Mouse (Mus musculus): ENCODE results near the gene Lrrc20.
"Not testable (repeated sequence)": the region's sequence is repeated elsewhere in the genome, so short reads cannot be mapped to it uniquely, and the experiment has no call there.

Lrrc20 gene

GRCm38 (mm10) chr10:61576120-61576767 is 100.6 kb downstream of the Lrrc20 start:
- DNase-seq (ENCODE audit: low spot score in 2 of 2) = no peak

DNA sequence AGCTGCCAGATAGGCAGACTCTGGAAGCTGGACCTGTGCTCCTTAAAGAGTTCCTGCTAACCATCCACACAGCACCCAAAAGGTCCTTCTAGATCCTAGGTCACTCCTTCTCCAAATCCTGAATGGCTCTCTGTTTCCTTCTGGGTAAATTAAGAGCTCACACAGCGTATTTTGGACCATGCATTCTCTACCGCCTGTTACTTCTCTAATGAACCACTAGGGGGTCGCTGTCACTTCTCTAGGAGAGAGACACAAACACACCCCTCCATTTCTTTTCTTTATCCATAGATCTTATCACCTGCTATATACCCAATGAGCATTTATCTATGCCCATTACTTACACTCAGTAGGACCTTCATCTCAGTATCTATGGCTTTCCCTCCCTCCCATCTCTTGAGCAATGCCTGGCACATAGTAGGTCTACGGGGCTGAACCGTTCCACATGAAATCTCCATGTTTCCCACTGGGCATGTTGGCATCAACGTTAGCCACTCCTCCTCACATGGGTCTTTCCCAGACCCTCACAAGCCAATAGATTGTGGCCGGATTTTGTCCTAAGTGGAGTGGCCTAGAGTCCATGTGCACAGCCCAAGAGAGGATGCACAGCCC is 111.7 kb downstream of the Lrrc20 start:
- DNase-seq (ENCODE audit: low spot score in 2 of 2) = no peak

- peak in 1 of 2 experiments; percentile 36 for DNase-seq (ENCODE audit: low spot score in 2 of 2)
These were observed 122.4 kb downstream of the Lrrc20 start for GRCm38 (mm10) chr10:61597991-61598390.

GRCm38 (mm10) chr10:61599556-61600114 is 124.0 kb downstream of the Lrrc20 start:
- DNase-seq (ENCODE audit: low spot score in 2 of 2) = no peak

GRCm38 (mm10) chr10:61602283-61603033 is 126.9 kb downstream of the Lrrc20 start:
- peak in 1 of 2 experiments; percentile 39 for DNase-seq (ENCODE audit: low spot score in 2 of 2)

GRCm38 (mm10) chr10:61604376-61605065 is 128.9 kb downstream of the Lrrc20 start:
- DNase-seq (ENCODE audit: low spot score in 2 of 2) = no peak

DNA sequence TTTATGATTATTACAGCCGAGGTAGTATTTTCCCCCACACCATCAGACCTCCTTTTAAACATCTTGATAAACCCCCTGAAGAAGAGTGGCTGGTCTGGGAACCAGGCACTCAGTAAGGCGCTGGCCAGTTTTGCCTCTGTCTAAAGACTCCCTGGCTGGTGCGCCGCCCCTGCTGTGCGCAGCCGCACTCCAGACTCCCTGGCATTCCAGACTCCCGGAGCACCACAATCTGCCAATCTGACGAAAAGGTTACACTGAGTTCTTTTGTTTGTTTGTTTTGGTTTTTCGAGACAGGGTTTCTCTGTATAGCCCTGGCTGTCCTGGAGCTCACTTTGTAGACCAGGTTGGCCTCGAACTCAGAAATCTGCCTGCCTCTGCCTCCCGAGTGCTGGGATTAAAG is 129.8 kb downstream of the Lrrc20 start:
- not testable (repeated sequence) for DNase-seq (ENCODE audit: low spot score in 2 of 2)

DNA sequence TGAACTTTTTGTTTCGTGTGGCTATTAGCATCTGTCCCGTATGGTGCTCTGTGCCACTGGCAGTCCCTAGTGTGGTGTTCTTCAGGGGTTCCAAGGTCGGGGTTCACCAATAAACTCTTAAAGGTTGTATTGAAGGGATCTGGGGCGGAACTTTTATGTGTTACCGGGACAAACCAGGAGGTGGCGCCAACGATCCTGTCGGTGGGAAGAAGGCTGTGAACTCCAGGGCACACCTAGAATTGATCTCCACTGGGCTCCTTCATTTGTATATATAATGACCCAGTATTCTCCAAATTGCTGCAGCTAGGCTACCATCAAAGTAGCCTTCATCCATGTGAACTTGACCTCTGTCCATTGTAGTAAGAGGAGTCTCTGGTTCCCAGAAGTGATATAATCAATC is 130.2 kb downstream of the Lrrc20 start:
- peak in 1 of 2 experiments; percentile 46 for DNase-seq (ENCODE audit: low spot score in 2 of 2)

DNA sequence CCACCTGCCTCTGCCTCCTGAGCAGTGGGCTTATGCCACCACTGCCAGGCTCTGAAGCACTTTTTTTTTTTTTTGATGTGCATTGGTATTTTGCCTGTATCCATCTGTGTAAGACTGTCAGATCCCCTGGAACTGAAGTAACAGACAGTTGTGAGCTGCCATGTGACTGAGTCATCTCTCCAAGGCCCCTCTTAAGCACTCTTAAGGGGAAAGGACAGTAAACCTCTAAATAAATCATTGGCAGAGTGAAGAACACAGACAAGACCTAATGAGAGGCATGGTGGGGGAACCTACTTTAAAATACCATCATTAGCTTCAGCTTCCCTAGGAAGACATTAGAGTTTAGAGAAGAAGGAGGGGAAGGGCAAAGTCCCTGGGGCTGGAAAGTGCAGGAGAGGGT is 132.6 kb downstream of the Lrrc20 start:
- DNase-seq (ENCODE audit: low spot score in 2 of 2) = no peak

GRCm38 (mm10) chr10:61610650-61611235 is 135.1 kb downstream of the Lrrc20 start:
- no peak for DNase-seq (ENCODE audit: low spot score in 2 of 2)

- DNase-seq (ENCODE audit: low spot score in 2 of 2) = no peak
These were observed 138.7 kb downstream of the Lrrc20 start for GRCm38 (mm10) chr10:61614311-61614710.

- DNase-seq (ENCODE audit: low spot score in 2 of 2) = no peak
These were observed 142.9 kb downstream of the Lrrc20 start for GRCm38 (mm10) chr10:61618528-61618927.

DNA sequence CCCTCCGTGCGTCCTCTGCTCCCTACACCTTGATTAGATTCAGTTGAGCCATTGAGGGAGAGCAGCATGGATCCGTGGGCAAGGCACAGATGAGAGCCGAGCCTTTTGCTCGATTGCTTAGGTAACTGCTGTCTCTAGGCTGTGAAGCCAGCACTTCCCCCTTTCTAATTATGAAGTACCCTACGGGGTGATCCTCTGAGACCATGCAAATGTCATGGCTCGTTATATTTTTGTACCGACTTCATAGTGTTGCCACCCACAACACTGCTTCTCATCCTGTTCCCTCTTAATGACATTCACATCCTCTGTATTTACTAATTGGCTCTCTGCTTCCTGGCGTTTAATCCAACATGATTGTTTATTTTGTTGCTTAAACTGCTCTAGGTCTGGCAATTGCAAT is 146.1 kb downstream of the Lrrc20 start:
- no peak for DNase-seq (ENCODE audit: low spot score in 2 of 2)

- DNase-seq (ENCODE audit: low spot score in 2 of 2) = not testable (repeated sequence)
These were observed 148.3 kb downstream of the Lrrc20 start for GRCm38 (mm10) chr10:61623874-61624273.

DNA sequence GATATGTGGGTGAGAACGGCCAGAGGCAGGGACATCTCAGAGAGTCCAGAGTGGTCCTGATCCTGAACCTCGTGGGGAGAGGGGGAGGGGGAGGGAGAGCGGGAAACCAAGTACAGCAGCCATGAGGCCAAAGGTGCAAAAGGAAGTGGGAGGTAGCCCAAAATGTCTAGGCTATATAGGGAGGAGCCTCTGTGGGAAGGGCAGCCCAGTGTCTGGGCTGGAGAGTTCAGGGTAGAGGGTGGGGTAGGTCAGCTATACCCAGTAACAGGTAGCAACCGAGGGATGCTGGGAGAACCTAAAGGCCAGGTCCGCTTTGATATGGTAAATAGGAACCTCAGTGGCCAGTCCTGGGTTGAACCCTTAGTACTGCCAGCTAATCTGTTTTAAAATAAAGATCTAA is 149.2 kb downstream of the Lrrc20 start:
- no peak for DNase-seq (ENCODE audit: low spot score in 2 of 2)

DNA sequence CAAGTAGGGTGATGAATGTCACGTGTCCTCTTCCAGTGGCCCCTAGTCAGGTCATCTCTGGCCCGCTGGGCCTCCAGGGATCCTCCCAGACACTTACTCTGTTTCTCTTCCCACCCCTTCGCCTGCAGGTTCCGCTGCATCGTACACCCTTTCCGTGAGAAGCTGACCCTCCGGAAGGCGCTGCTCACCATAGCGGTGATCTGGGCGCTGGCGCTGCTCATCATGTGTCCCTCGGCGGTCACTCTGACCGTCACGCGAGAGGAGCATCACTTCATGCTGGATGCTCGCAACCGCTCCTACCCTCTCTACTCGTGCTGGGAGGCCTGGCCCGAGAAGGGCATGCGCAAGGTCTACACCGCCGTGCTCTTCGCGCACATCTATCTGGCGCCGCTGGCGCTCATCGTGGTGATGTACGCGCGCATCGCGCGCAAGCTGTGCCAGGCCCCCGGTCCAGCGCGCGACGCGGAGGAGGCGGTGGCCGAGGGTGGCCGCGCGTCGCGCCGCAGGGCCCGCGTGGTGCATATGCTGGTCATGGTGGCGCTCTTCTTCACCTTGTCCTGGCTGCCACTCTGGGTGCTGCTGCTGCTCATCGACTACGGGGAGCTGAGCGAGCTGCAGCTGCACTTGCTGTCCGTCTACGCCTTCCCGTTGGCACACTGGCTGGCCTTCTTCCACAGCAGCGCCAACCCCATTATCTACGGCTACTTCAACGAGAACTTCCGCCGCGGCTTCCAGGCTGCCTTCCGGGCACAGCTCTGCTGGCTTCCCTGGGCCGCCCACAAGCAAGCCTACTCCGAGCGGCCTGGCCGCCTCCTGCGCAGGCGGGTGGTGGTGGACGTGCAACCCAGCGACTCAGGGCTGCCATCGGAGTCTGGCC is 150.0 kb downstream of the Lrrc20 start:
- DNase-seq (ENCODE audit: low spot score in 2 of 2) = peak in 1 of 2 experiments; percentile 17

GRCm38 (mm10) chr10:61626551-61626950 is 150.9 kb downstream of the Lrrc20 start:
- DNase-seq (ENCODE audit: low spot score in 2 of 2) = no peak

DNA sequence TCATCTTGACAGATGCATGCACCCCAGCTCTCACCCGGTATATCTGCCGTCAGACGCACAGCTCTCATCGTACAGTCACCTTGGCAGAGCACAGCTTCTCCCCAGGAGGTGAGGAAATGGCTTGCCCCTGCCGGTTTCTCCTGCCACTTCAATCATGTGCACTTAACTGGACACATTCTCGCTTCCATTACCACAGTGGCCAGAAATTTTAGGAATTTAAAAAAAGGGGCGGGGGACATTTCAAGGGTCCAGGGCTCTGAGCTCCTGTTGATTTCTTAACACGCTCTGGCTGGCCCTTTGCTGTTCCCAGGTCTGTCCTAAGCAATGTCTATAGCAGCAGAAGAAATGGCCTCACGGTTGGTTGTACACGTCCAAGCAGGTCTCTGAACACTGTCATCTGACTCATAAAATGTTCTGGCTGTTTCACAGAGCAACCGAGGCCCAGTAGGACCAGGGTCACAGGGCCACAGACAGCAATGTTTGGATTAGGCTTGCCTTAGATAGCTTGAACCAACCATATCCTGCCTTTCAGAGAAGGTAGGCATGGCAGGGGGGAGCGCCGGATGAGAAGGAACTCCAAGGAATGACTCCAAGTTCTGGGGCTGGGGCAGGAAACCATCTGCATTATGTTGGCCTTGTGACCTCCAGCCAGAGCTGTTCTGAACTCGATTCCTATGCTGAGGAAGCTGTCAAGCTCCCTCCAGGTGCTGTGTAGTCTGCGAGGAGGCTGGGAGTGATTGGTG is 151.8 kb downstream of the Lrrc20 start:
- DNase-seq (ENCODE audit: low spot score in 2 of 2) = no peak

DNA sequence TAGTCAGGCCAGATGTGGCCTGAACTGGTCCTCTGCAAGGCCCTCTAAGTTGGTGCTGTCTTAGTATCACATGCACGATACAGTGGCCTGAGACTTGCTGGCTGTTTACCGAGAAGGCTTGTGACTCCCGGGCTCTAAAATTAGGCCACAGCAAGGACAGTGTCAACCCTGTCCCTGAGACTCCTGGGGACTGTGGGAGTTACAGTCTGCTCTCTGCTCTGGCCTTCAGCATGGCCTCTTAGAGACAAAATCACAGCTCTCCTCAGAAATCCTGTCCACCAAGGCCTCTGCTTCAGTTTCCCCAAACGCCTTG is 152.3 kb downstream of the Lrrc20 start:
- DNase-seq (ENCODE audit: low spot score in 2 of 2) = no peak

Measured in left cerebral cortex, adult 9 months (tissue).